Mouse (Mus musculus): ENCODE results near the gene 2810408A11Rik. TPM values are rescaled to one million over a fixed set of nuclear protein-coding genes. Genes with fewer than 3 reads are reported as not detected.

Gene 2810408A11Rik
- polyA plus RNA-seq, 1 experiment from 2014 or later: 13.0 TPM

- Histone ChIP-seq H3K27ac (peak overlapping the region; percentile 80), H3K9me3 (replicated peaks; ENCODE audit: low read length) (no peaks in the 10 kb centered on the region), H3K4me3 (replicated peaks; ENCODE audit: low read depth, low read length) (no peak overlapping the region), H3K4me1 (replicated peaks; ENCODE audit: insufficient read depth, low read length) (peaks cover 24% of the 10 kb centered on the region), H3K36me3 (ENCODE audit: insufficient read depth, low read length) (no peaks in the 10 kb centered on the region), H3K9ac (ENCODE audit: low read depth, low read length) (no peak overlapping the region), H3K27me3 (ENCODE audit: insufficient read depth, low read length) (no peaks in the 10 kb centered on the region; the same call in 1 of the 2 replicates), H3K4me2 (ENCODE audit: low read length) (no peak overlapping the region)
- ATAC-seq (replicated peaks; ENCODE audit: low FRiP score, low read depth): no peak
- DNase-seq (ENCODE audit: low spot score): no peak
- 24% methylated on average over 4 of the region's 4 CpGs for WGBS
- TF ChIP-seq CTCF (IDR thresholded peaks at IDR 0.05; ENCODE audit: low read depth): no peak
These were observed 36.6 kb upstream of the 2810408A11Rik start for GRCm38 (mm10) chr11:69937385-69937784.

GRCm38 (mm10) chr11:69936714-69937347 is 36.0 kb upstream of the 2810408A11Rik start:
- Histone ChIP-seq H3K4me2 (ENCODE audit: low read length) (peak overlapping the region; percentile 99), H3K4me1 (replicated peaks; ENCODE audit: insufficient read depth, low read length) (peaks cover 24% of the 10 kb centered on the region), H3K9me3 (replicated peaks; ENCODE audit: low read length) (no peaks in the 10 kb centered on the region), H3K36me3 (ENCODE audit: insufficient read depth, low read length) (no peaks in the 10 kb centered on the region), H3K27ac (peak overlapping the region; percentile 80), H3K4me3 (replicated peaks; ENCODE audit: low read depth, low read length) (peak overlapping the region; percentile 47; the same call in 1 of the 2 replicates), H3K27me3 (ENCODE audit: insufficient read depth, low read length) (no peaks in the 10 kb centered on the region; the same call in 1 of the 2 replicates), H3K9ac (ENCODE audit: low read depth, low read length) (peak overlapping the region; percentile 68; the same call in 1 of the 2 replicates)
- ATAC-seq (replicated peaks; ENCODE audit: low FRiP score, low read depth) (no peak), DNase-seq (ENCODE audit: low spot score) (no peak)
- WGBS: 26% methylated on average over 9 of the region's 9 CpGs
- no peak for TF ChIP-seq CTCF (IDR thresholded peaks at IDR 0.05; ENCODE audit: low read depth)

- Histone ChIP-seq H3K27me3 (ENCODE audit: insufficient read depth, low read length) (no peaks in the 10 kb centered on the region; the same call in 1 of the 2 replicates), H3K4me2 (ENCODE audit: low read length) (peak overlapping the region; percentile 99), H3K9me3 (replicated peaks; ENCODE audit: low read length) (no peaks in the 10 kb centered on the region), H3K9ac (ENCODE audit: low read depth, low read length) (peak overlapping the region; percentile 68), H3K27ac (peak overlapping the region; percentile 80), H3K4me3 (replicated peaks; ENCODE audit: low read depth, low read length) (peak overlapping the region; percentile 47), H3K36me3 (ENCODE audit: insufficient read depth, low read length) (no peaks in the 10 kb centered on the region), H3K4me1 (replicated peaks; ENCODE audit: insufficient read depth, low read length) (peaks cover 24% of the 10 kb centered on the region)
- under 1% methylated on average over 30 of the region's 30 CpGs for WGBS
- DNase-seq (ENCODE audit: low spot score) (peak; percentile 48), ATAC-seq (replicated peaks; ENCODE audit: low FRiP score, low read depth) (0 out of 2 replicates have a peak, but pooled peaks have one; percentile 8)
- TF ChIP-seq CTCF (IDR thresholded peaks at IDR 0.05; ENCODE audit: low read depth): no peak
These were observed 35.4 kb upstream of the 2810408A11Rik start for GRCm38 (mm10) chr11:69936156-69936555.

- WGBS: 3% methylated on average over 55 of the region's 62 CpGs
- H3K4me1 ChIP-seq (replicated peaks; ENCODE audit: insufficient read depth, low read length): peaks cover 24% of the 10 kb centered on the region
- peak; percentile 84 for ATAC-seq (replicated peaks; ENCODE audit: low FRiP score, low read depth)
These were observed 34.5 kb upstream of the 2810408A11Rik start, which contains the start of gene Ybx2 for GRCm38 (mm10) chr11:69935137-69935879. Ybx2 (plus strand) TSS chr11:69935796.

DNA sequence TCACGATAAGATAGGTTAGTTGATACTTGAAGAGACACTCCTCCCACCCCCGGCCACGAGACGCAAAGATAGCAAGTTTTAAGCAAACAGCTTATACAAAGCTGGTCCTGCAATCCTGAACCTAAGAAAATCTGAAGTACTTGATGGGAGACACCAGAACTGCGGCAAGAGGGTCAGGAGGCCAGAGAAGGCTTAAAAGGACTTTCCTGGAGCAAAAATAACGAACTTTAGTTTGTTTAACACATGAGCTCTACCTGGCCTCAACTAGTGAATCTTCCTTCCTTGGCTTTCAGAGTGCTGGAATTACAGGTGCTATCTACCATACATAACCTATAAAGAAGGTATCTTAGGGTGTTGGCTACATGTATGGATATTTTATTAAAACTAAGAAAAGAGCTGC is 33.9 kb upstream of the 2810408A11Rik start:
- 17% methylated on average over 6 of the region's 6 CpGs for WGBS
- peak overlapping the region; percentile 42 for H3K4me2 ChIP-seq (ENCODE audit: low read length)
- no peaks in the 10 kb centered on the region for H3K9me3 ChIP-seq (replicated peaks; ENCODE audit: low read length)
- DNase-seq (ENCODE audit: low spot score) (no peak), ATAC-seq (replicated peaks; ENCODE audit: low FRiP score, low read depth) (no peak)
- peaks cover 24% of the 10 kb centered on the region for H3K4me1 ChIP-seq (replicated peaks; ENCODE audit: insufficient read depth, low read length)
- 0 out of 2 replicates have a peak overlapping the region, but pooled peaks have one; percentile 6 for H3K27ac ChIP-seq
- H3K36me3 ChIP-seq (ENCODE audit: insufficient read depth, low read length): no peaks in the 10 kb centered on the region
- no peak overlapping the region for H3K9ac ChIP-seq (ENCODE audit: low read depth, low read length)
- no peak for TF ChIP-seq CTCF (IDR thresholded peaks at IDR 0.05; ENCODE audit: low read depth)
- 0 out of 2 replicates have a peak overlapping the region, but pooled peaks have one; percentile 47 for H3K4me3 ChIP-seq (replicated peaks; ENCODE audit: low read depth, low read length)
- H3K27me3 ChIP-seq (ENCODE audit: insufficient read depth, low read length): no peaks in the 10 kb centered on the region; the same call in 1 of the 2 replicates

More at GRCm38 (mm10) chr11:69935137-69935879, 34.5 kb upstream of the 2810408A11Rik start, which contains the start of gene Ybx2:
- Histone ChIP-seq H3K27ac (peak within 1 kb of the TSS; percentile 80), H3K4me2 (ENCODE audit: low read length) (peak within 1 kb of the TSS; percentile 99), H3K27me3 (ENCODE audit: insufficient read depth, low read length) (no peaks in the 10 kb centered on the region; the same call in 1 of the 2 replicates), H3K36me3 (ENCODE audit: insufficient read depth, low read length) (no peaks in the 10 kb centered on the region), H3K4me3 (replicated peaks; ENCODE audit: low read depth, low read length) (peak within 1 kb of the TSS; percentile 47), H3K9me3 (replicated peaks; ENCODE audit: low read length) (no peaks in the 10 kb centered on the region), H3K9ac (ENCODE audit: low read depth, low read length) (peak within 1 kb of the TSS; percentile 68)
- peak; percentile 26; the same call in 1 of the 2 replicates for TF ChIP-seq CTCF (IDR thresholded peaks at IDR 0.05; ENCODE audit: low read depth)
- DNase-seq (ENCODE audit: low spot score): peak; percentile 89

GRCm38 (mm10) chr11:69934169-69934568 is 33.4 kb upstream of the 2810408A11Rik start:
- 0 out of 2 replicates have a peak, but pooled peaks have one; percentile 12 for ATAC-seq (replicated peaks; ENCODE audit: low FRiP score, low read depth)
- Histone ChIP-seq H3K4me2 (ENCODE audit: low read length) (peak overlapping the region; percentile 42), H3K4me1 (replicated peaks; ENCODE audit: insufficient read depth, low read length) (peaks cover 24% of the 10 kb centered on the region), H3K9ac (ENCODE audit: low read depth, low read length) (no peak overlapping the region; the same call in 1 of the 2 replicates), H3K4me3 (replicated peaks; ENCODE audit: low read depth, low read length) (no peak overlapping the region; the same call in 1 of the 2 replicates), H3K27ac (no peak overlapping the region), H3K27me3 (ENCODE audit: insufficient read depth, low read length) (no peaks in the 10 kb centered on the region; the same call in 1 of the 2 replicates), H3K36me3 (ENCODE audit: insufficient read depth, low read length) (no peaks in the 10 kb centered on the region), H3K9me3 (replicated peaks; ENCODE audit: low read length) (no peaks in the 10 kb centered on the region)
- under 1% methylated on average over 18 of the region's 18 CpGs for WGBS
- TF ChIP-seq CTCF (IDR thresholded peaks at IDR 0.05; ENCODE audit: low read depth): peak; percentile 98
- DNase-seq (ENCODE audit: low spot score): peak; percentile 96
